ENCODE assay signal across 23 mouse cellular contexts in the genomic region with DNA sequence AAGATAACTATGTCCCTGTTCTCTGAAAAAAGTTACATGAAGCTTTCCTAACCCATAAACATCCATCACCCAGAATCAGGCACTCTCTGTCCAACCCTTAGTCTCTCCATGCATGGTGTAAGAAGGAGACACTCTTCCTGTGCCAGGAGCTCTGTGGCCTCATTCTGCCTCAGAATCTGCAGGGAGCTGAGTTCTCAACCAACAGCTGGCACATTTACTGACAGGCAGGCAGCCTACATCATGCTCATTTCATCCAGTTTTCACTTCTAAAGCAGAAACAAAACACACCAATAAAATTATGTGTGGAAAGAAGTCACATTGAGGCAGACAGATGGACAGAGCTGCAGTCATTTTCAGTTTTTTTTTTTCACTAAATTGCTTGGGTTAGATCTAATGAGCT.
A peak's percentile ranks its signal among the peaks of the same experiment; 100 is the strongest.
DNase-seq lines count a peak whose midpoint lies in the region; ATAC-seq lines count a peak whose summit lies in the region.
"Had no signal": no experiment of that assay in that cellular context is flagged by ENCODE, and none has a peak within 500 bp of the region (broad histone marks: within the 10 kb centered on the region; RNA-seq: fewer than 3 reads in every experiment).

No protein-coding gene starts in this region.

- no peak overlapping the region for H3K9ac ChIP-seq in hindbrain, embryonic 16.5 days (ENCODE audit: low read depth, low read length)
- H3K9ac ChIP-seq in hindbrain, embryonic 14.5 days, result no peak overlapping the region
- H3K9ac ChIP-seq: embryonic facial prominence, embryonic 15.5 days; limb, embryonic 15.5 days; liver, embryonic 14.5 days; midbrain, embryonic 15.5 days; neural tube, embryonic 13.5 days had no signal

- H3K4me2 ChIP-seq in hindbrain, embryonic 16.5 days (ENCODE audit: low read length), result no peak overlapping the region
- H3K4me2 ChIP-seq in hindbrain, embryonic 14.5 days (replicated peaks), result no peak overlapping the region
- H3K4me2 ChIP-seq: embryonic facial prominence, embryonic 15.5 days; heart, embryonic 11.5 days; limb, embryonic 15.5 days; midbrain, embryonic 15.5 days; neural tube, embryonic 13.5 days had no signal

- H3K4me1 ChIP-seq in hindbrain, embryonic 16.5 days (ENCODE audit: control insufficient read depth, insufficient read depth, low read depth, low read length), result no peaks in the 10 kb centered on the region
- H3K4me1 ChIP-seq in hindbrain, embryonic 14.5 days (replicated peaks; ENCODE audit: control insufficient read depth, insufficient read depth, low read length), result no peaks in the 10 kb centered on the region
- H3K4me1 ChIP-seq: embryonic facial prominence, embryonic 15.5 days; limb, embryonic 15.5 days; midbrain, embryonic 15.5 days; neural tube, embryonic 13.5 days had no signal

- ATAC-seq in hindbrain, embryonic 16.5 days, result peak; percentile 68
- ATAC-seq in hindbrain, embryonic 14.5 days (ENCODE audit: low FRiP score), result no peak
- ATAC-seq in granulocyte monocyte progenitor cell, adult 5-6 weeks (replicated peaks; ENCODE audit: poor library complexity, severe bottlenecking), result no peak
- ATAC-seq: midbrain, embryonic 15.5 days had no signal

- no peaks in the 10 kb centered on the region for H3K9me3 ChIP-seq in hindbrain, embryonic 16.5 days (ENCODE audit: control insufficient read depth, low read length)
- no peaks in the 10 kb centered on the region for H3K9me3 ChIP-seq in hindbrain, embryonic 14.5 days (ENCODE audit: control insufficient read depth, low read length)
- H3K9me3 ChIP-seq: embryonic facial prominence, embryonic 15.5 days; limb, embryonic 15.5 days; midbrain, embryonic 15.5 days; neural tube, embryonic 13.5 days had no signal

- no peak overlapping the region for H3K4me3 ChIP-seq in hindbrain, embryonic 16.5 days (ENCODE audit: low read length)
- no peak overlapping the region for H3K4me3 ChIP-seq in hindbrain, embryonic 14.5 days (replicated peaks; ENCODE audit: low read length)
- H3K4me3 ChIP-seq: embryonic facial prominence, embryonic 15.5 days; gastrocnemius, adult 2 months; left cerebral cortex, adult 2 months; limb, embryonic 15.5 days; midbrain, embryonic 15.5 days; myocyte; neural tube, embryonic 13.5 days had no signal

- no peaks in the 10 kb centered on the region for H3K27me3 ChIP-seq in hindbrain, embryonic 16.5 days (replicated peaks; ENCODE audit: control insufficient read depth, insufficient read depth, low read length)
- H3K27me3 ChIP-seq in hindbrain, embryonic 14.5 days (ENCODE audit: control insufficient read depth, insufficient read depth, low read length), result no peaks in the 10 kb centered on the region
- H3K27me3 ChIP-seq: embryonic facial prominence, embryonic 15.5 days; limb, embryonic 15.5 days; midbrain, embryonic 15.5 days; neural tube, embryonic 13.5 days had no signal

- DNase-seq in hindbrain, embryonic 14.5 days (ENCODE audit: low spot score), result no peak
- peak; percentile 1 for DNase-seq in right cerebral cortex, adult 18-20 months
- DNase-seq in right cerebral cortex, postnatal 14 days, result no peak
- DNase-seq in layer of hippocampus, adult 8-10 months (ENCODE audit: low spot score in 2 of 2), result peak; percentile 25 to 28
- peak; percentile 10 for DNase-seq in layer of hippocampus, postnatal 25 days (ENCODE audit: extremely low spot score in 1 of 2, low spot score in 1 of 2)
- DNase-seq in gastrocnemius, postnatal 4 days (ENCODE audit: low spot score in 2 of 2), result no peak
- DNase-seq: adrenal gland, adult 2 months; cerebellum, adult 18-20 months; gastrocnemius, adult 2 months; kidney, adult 2 months; lung, postnatal 4 days; thymus, postnatal 25 days had no signal

- H3K27ac ChIP-seq in hindbrain, embryonic 16.5 days (ENCODE audit: low read depth, low read length), result no peak overlapping the region
- H3K27ac ChIP-seq in hindbrain, embryonic 14.5 days, result no peak overlapping the region
- H3K27ac ChIP-seq: embryonic facial prominence, embryonic 15.5 days; gastrocnemius, adult 2 months; kidney, postnatal 0 days; left cerebral cortex, adult 2 months; limb, embryonic 15.5 days; liver, embryonic 14.5 days; midbrain, embryonic 15.5 days; neural tube, embryonic 13.5 days had no signal

- H3K36me3 ChIP-seq in hindbrain, embryonic 16.5 days (ENCODE audit: control insufficient read depth, insufficient read depth, low read length), result no peaks in the 10 kb centered on the region
- no peaks in the 10 kb centered on the region for H3K36me3 ChIP-seq in hindbrain, embryonic 14.5 days (replicated peaks; ENCODE audit: control insufficient read depth, insufficient read depth)
- H3K36me3 ChIP-seq: embryonic facial prominence, embryonic 15.5 days; limb, embryonic 15.5 days; midbrain, embryonic 15.5 days; neural tube, embryonic 13.5 days had no signal

Comparison
In these comparisons a context has a peak if more than half of its experiments do, and no peak if none do; other contexts are left out.
1. DNase-seq: peak in right cerebral cortex, adult 18-20 months (single experiment), layer of hippocampus, adult 8-10 months (2 of 2) and layer of hippocampus, postnatal 25 days (2 of 2); none in hindbrain, embryonic 14.5 days (single experiment), right cerebral cortex, postnatal 14 days (single experiment) and gastrocnemius, postnatal 4 days (0 of 2).